Mouse (Mus musculus) MEL (cell line): ENCODE data around the gene Sp110. TPM values are rescaled to one million over a fixed set of nuclear protein-coding genes. Genes with fewer than 3 reads are reported as not detected.
"Not testable (repeated sequence)": the region's sequence is repeated elsewhere in the genome, so short reads cannot be mapped to it uniquely, and the experiment has no call there.

Source experiments
- DNase-seq: peaks from one replicate; pipeline ENCODE4 v3.0.0; 2011; ENCODE audit warnings: low read depth, low spot score
- H3K27ac ChIP-seq: 2 replicates; pipeline ENCODE4 v1.5.1; 2012; ENCODE audit warnings: low read depth, mild to moderate bottlenecking, control low read depth, low read length, moderate library complexity; ENCODE audit not compliant: control insufficient read depth
- H3K27me3 ChIP-seq, 2 experiments: fragments of 150-350 bp in 1 of 2; sonication (generic) in 1 of 2; 2 replicates each; pipeline ENCODE4 v1.6.1; 2012; ENCODE audit warnings: low read length in 2 of 2, mild to moderate bottlenecking in 2 of 2, improper control_type of control experiment in 1 of 2, moderate library complexity in 1 of 2; ENCODE audit not compliant: insufficient read depth in 2 of 2, control insufficient read depth in 1 of 2
- H3K36me3 ChIP-seq, 2 experiments: 2 replicates each; pipeline ENCODE4 v1.6.1; 2012 to 2014; ENCODE audit warnings: low read length in 2 of 2, improper control_type of control experiment in 1 of 2, inconsistent platforms in 1 of 2, mild to moderate bottlenecking in 1 of 2; ENCODE audit not compliant: insufficient read depth in 2 of 2, control insufficient read depth in 1 of 2
- H3K4me1 ChIP-seq, 2 experiments: fragments of 150-350 bp in 1 of 2; sonication (generic) in 1 of 2; 2 replicates each; pipeline ENCODE4 v1.6.1; 2012; ENCODE audit warnings: low read length in 2 of 2, improper control_type of control experiment in 1 of 2, mild to moderate bottlenecking in 1 of 2; ENCODE audit not compliant: insufficient read depth in 2 of 2, control insufficient read depth in 1 of 2
- H3K4me3 ChIP-seq, 2 experiments: fragments of 150-350 bp in 1 of 2; sonication (generic) in 1 of 2; 2 replicates each; pipeline ENCODE4 v1.5.1; 2012; ENCODE audit warnings: low read depth in 2 of 2, low read length in 2 of 2, mild to moderate bottlenecking in 2 of 2, moderate library complexity in 2 of 2, control low read depth in 1 of 2, improper control_type of control experiment in 1 of 2; ENCODE audit not compliant: control insufficient read depth in 1 of 2, insufficient read depth in 1 of 2
- H3K79me2 ChIP-seq: 2 replicates; pipeline ENCODE4 v1.6.1; 2012; ENCODE audit warnings: mild to moderate bottlenecking, low read length, moderate library complexity; ENCODE audit not compliant: control insufficient read depth, poor library complexity, insufficient read depth
- H3K9ac ChIP-seq: 2 replicates; pipeline ENCODE4 v1.6.1; 2012; ENCODE audit warnings: low read depth, mild to moderate bottlenecking, control low read depth, low read length, moderate library complexity; ENCODE audit not compliant: control insufficient read depth, poor library complexity, severe bottlenecking
- H3K9me3 ChIP-seq: fragments of 150-350 bp; sonication (generic); replicated peaks from 2 replicates; pipeline ENCODE4 v1.6.1; 2012; ENCODE audit warnings: mild to moderate bottlenecking, low read length, improper control_type of control experiment, moderate library complexity; ENCODE audit not compliant: insufficient read depth
- polyA plus RNA-seq, 2 experiments: library from polyadenylated mRNA; stranded (reverse) in 1 of 2; unstranded in 1 of 2; fragments of >175 nt in 1 of 2; fragments of >200 nt in 1 of 2; gene quantifications; 2 replicates each; pipeline versions ENCODE4 v1.2.1 to v1.2.4; 2012; ENCODE audit warnings: low replicate concordance in 2 of 2, low read depth in 1 of 2; ENCODE audit not compliant: insufficient read length in 2 of 2, insufficient read depth in 1 of 2, missing spikeins in 1 of 2
- total RNA-seq: library from RNA; depleted of rRNA; stranded (reverse); fragments of 300-350 nt; gene quantifications from 2 replicates; pipeline ENCODE4 v1.2.3, GENCODE M21; 2012; rRNA removed

Gene Sp110
- total RNA-seq = 8.6 and 12.7 TPM in 2 replicates
- polyA plus RNA-seq = 10 to 100 TPM in 1 of 2 experiments, not detected in 1; 13.7 TPM

DNA sequence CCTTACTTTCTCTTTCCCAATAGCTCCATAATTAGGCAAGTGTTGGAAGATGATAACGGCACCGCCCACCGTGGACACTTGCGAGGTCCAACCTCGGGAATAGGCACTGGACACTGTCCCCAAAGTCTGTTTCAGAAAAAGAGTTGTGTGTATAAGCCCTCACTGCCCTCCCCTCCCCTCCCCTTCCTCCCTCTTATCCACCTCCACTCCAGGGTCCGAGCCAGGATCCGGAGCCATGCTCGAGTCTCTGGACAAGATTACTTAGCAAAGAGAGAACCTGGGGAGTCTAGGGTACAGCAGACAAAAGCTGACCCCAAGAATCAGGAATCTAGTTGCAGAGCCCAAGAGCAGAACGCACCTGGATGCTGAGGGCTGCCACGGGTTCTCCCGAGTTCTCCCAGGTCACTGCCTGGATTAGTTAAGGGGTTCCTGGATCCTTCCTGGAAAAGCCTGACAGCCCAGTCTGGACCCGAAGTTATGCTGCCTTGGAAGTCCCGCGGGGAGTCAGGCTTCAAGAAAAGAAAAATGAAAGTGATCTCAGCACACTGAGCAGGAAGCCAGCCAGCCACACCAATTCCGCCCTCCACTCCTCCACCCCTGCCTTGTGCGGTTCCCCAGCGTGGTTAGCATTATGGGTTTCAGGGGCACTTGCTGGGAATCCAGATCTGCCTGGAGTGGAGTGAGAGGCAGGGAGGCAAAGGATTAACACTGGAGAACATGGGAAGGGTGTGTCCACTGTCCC lies at the start of gene Sp110:
Gene Sp110 (minus strand): TSS at position 547 of the 742 bp plus-strand sequence.
- not testable (repeated sequence) for H3K79me2 ChIP-seq, H3K4me1 ChIP-seq, H3K9me3 ChIP-seq, H3K27me3 ChIP-seq, H3K36me3 ChIP-seq
- Histone ChIP-seq H3K9ac (peak within 1 kb of the TSS; percentile 56), H3K4me3 (peak within 1 kb of the TSS; percentile 59 to 73), H3K27ac (0 out of 2 replicates have a peak within 1 kb of the TSS, but pooled peaks have one; percentile 24)
- peak; percentile 50 for DNase-seq

GRCm38 (mm10) chr1:85638144-85638543 lies 39.5 kb upstream of the Sp110 start:
- not testable (repeated sequence) for H3K36me3 ChIP-seq, H3K27ac ChIP-seq, H3K79me2 ChIP-seq, H3K27me3 ChIP-seq, H3K9me3 ChIP-seq, H3K4me3 ChIP-seq, H3K4me1 ChIP-seq, DNase-seq, H3K9ac ChIP-seq

- H3K9me3 ChIP-seq, H3K4me1 ChIP-seq, H3K36me3 ChIP-seq, H3K4me3 ChIP-seq, H3K79me2 ChIP-seq, H3K27ac ChIP-seq, DNase-seq, H3K9ac ChIP-seq, H3K27me3 ChIP-seq: not testable (repeated sequence)
Measured at GRCm38 (mm10) chr1:85636936-85637335, 38.3 kb upstream of the Sp110 start.

DNA sequence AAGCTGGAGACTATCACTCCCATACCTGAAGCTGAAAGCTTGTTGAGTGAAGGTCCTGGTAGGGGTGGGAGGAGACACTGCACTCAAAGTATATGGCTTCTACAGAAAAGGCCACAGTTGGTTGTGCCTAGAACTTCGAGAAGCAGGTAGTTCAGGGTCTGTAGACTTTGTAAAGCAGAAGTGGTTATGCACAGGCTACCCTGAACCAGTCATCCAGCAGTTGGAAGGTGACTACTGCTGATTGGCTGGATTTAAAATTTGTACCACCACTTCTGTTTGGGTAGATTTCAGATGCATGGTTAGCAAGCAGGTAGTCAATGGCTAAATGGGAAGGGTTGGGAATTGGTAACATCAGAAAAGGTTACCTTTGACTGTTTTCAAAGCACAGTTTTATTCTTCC lies 20.1 kb upstream of the Sp110 start:
- not testable (repeated sequence) for H3K27me3 ChIP-seq, H3K9me3 ChIP-seq, H3K9ac ChIP-seq, H3K4me3 ChIP-seq, H3K36me3 ChIP-seq, H3K79me2 ChIP-seq
- DNase-seq = peak; percentile 57
- Histone ChIP-seq H3K27ac (peak overlapping the region; percentile 26), H3K4me1 (peaks cover 5 to 11% of the 10 kb centered on the region in 2 experiments; a peak in 3 of 4 replicates)

DNA sequence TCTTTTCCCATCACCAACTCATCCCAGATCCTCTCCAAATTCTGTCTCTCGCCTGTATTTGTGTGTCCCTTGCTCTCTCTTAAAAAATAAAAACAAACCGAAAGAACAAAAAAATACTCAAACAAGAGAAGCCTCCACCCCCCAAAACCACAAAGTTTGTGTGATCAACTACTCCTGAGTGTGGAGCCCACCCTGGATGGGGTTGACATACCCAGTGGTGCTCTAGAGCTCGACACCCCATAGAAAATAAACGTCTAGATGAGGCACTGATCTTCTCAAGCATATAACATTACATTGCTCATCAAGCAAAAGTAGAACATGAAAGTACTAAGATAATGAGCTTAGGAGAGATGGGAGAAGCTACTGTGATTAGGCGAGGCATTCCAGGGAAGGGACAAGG lies 18.5 kb upstream of the Sp110 start:
- H3K27ac ChIP-seq = not testable (repeated sequence)

DNA sequence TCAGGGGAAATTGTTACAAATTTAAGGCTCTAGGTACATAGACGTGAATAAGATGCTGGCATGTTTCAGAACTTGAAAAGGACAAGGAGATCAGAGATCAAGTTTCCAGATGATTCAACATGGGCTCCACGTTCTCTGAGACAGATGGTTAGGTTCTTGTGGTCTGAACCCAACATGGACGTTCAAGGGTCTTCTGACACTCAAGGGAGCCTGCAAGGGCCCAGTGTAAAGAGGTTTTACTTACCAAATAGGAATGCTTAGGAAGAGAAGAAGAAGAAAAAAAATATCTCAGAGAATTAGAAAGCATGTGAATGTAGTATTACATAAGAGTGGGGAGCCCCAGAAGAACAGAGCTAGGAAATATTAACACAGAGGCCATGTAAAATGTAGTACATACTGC lies 17.2 kb upstream of the Sp110 start:
- not testable (repeated sequence) for H3K4me3 ChIP-seq, H3K79me2 ChIP-seq, H3K9ac ChIP-seq, H3K36me3 ChIP-seq, DNase-seq, H3K27me3 ChIP-seq, H3K27ac ChIP-seq, H3K9me3 ChIP-seq
- peaks cover 5 to 11% of the 10 kb centered on the region in 2 experiments; a peak in 3 of 4 replicates for H3K4me1 ChIP-seq

More for the DNA sequence above, 18.5 kb upstream of the Sp110 start:
- H3K4me3 ChIP-seq, H3K36me3 ChIP-seq, H3K27me3 ChIP-seq, DNase-seq, H3K9me3 ChIP-seq, H3K79me2 ChIP-seq, H3K9ac ChIP-seq: not testable (repeated sequence)
- H3K4me1 ChIP-seq = peaks cover 5 to 11% of the 10 kb centered on the region in 2 experiments; a peak in 3 of 4 replicates

GRCm38 (mm10) chr1:85615096-85615495 lies 16.5 kb upstream of the Sp110 start:
- not testable (repeated sequence) for DNase-seq, H3K9me3 ChIP-seq, H3K36me3 ChIP-seq, H3K4me3 ChIP-seq, H3K27ac ChIP-seq, H3K27me3 ChIP-seq, H3K9ac ChIP-seq, H3K79me2 ChIP-seq
- H3K4me1 ChIP-seq = peaks cover 5 to 11% of the 10 kb centered on the region in 2 experiments; a peak in 3 of 4 replicates
